Mouse (Mus musculus): ENCODE measurements at regions not wholly inside any gene's neighbourhood (a gene's known extent, or its start where the extent isn't known, plus 50 kb on each side); places are given as distances from the start of the nearest gene placed in this dataset.

- no peak for DNase-seq
These were observed 58.9 kb upstream of the Ankrd1 start for GRCm38 (mm10) chr19:36178828-36179251.

GRCm38 (mm10) chr19:36180329-36180728, 60.4 kb upstream of the Ankrd1 start:
- DNase-seq = no peak

- no peak for DNase-seq
These were observed 61.6 kb upstream of the Ankrd1 start for GRCm38 (mm10) chr19:36181535-36181934.

- DNase-seq = peak; percentile 81
These were observed 63.2 kb upstream of the Ankrd1 start for GRCm38 (mm10) chr19:36183127-36183526.

- DNase-seq = no peak
These were observed 69.8 kb upstream of the Ankrd1 start for GRCm38 (mm10) chr19:36189662-36190061.

- no peak for DNase-seq
These were observed 71.7 kb upstream of the Ankrd1 start for GRCm38 (mm10) chr19:36191641-36192040.

- no peak for DNase-seq
These were observed 84.4 kb upstream of the Ankrd1 start for GRCm38 (mm10) chr19:36204269-36204668.

- no peak for DNase-seq
These were observed 85.2 kb upstream of the Ankrd1 start for GRCm38 (mm10) chr19:36204965-36205718.

GRCm38 (mm10) chr19:36207735-36208288, 87.9 kb upstream of the Ankrd1 start:
- no peak for DNase-seq

- DNase-seq = no peak
These were observed 88.5 kb upstream of the Ankrd1 start for GRCm38 (mm10) chr19:36208419-36208818.

GRCm38 (mm10) chr19:36213461-36213860, 93.6 kb upstream of the Ankrd1 start:
- no peak for DNase-seq

- DNase-seq = peak; percentile 65
These were observed 94.5 kb upstream of the Ankrd1 start for GRCm38 (mm10) chr19:36214188-36214968.

GRCm38 (mm10) chr19:36217177-36217576, 97.3 kb upstream of the Ankrd1 start:
- DNase-seq = no peak

- DNase-seq = no peak
These were observed 97.7 kb upstream of the Ankrd1 start for GRCm38 (mm10) chr19:36217605-36218004.

- no peak for DNase-seq
These were observed 99.0 kb upstream of the Ankrd1 start for GRCm38 (mm10) chr19:36218921-36219320.

GRCm38 (mm10) chr19:36221104-36221503, 101.2 kb upstream of the Ankrd1 start:
- DNase-seq = no peak

- no peak for DNase-seq
These were observed 101.7 kb upstream of the Ankrd1 start for GRCm38 (mm10) chr19:36221596-36221995.

- DNase-seq = no peak
These were observed 102.3 kb upstream of the Ankrd1 start for GRCm38 (mm10) chr19:36222198-36222597.

- DNase-seq = peak; percentile 37
These were observed 104.6 kb upstream of the Ankrd1 start for GRCm38 (mm10) chr19:36224518-36224917.

GRCm38 (mm10) chr19:36225612-36226011, 105.7 kb upstream of the Ankrd1 start:
- DNase-seq = no peak

- peak; percentile 6 for DNase-seq
These were observed 107.7 kb upstream of the Ankrd1 start for GRCm38 (mm10) chr19:36227418-36228160.

GRCm38 (mm10) chr19:36229315-36229714, 109.4 kb upstream of the Ankrd1 start:
- no peak for DNase-seq

- DNase-seq = no peak
These were observed 110.0 kb upstream of the Ankrd1 start for GRCm38 (mm10) chr19:36229941-36230340.

All from adrenal gland, postnatal 14 days (tissue).